Mouse (Mus musculus) layer of hippocampus, adult 8-10 months (tissue): ENCODE results near the gene Ttc3. TPM values are rescaled to one million over a fixed set of nuclear protein-coding genes. Genes with fewer than 3 reads are reported as not detected.
A peak's percentile ranks its signal among the peaks of the same experiment; 100 is the strongest.
"Not testable (repeated sequence)": the region's sequence is repeated elsewhere in the genome, so short reads cannot be mapped to it uniquely, and the experiment has no call there.

Experiments
- DNase-seq, 2 experiments: peaks; one replicate each; pipeline ENCODE4 v3.0.0; 2022; ENCODE audit warnings: low spot score in 2 of 2
- total RNA-seq, 4 experiments: library from RNA; stranded (reverse); gene quantifications; 2 replicates each; pipeline ENCODE4 v1.2.4; 2022

The Ttc3 gene
- total RNA-seq, 4 experiments from 2014 or later = 668 to 837 (median 753) TPM

- DNase-seq = no peak
These were observed 58.5 kb downstream of the Ttc3 start for GRCm38 (mm10) chr16:94428948-94429347.

- no peak for DNase-seq
These were observed 65.2 kb downstream of the Ttc3 start for GRCm38 (mm10) chr16:94435495-94436234.

- DNase-seq = no peak
These were observed 66.4 kb downstream of the Ttc3 start for GRCm38 (mm10) chr16:94436801-94437200.

GRCm38 (mm10) chr16:94441361-94441760 is 70.9 kb downstream of the Ttc3 start:
- DNase-seq = no peak

DNA sequence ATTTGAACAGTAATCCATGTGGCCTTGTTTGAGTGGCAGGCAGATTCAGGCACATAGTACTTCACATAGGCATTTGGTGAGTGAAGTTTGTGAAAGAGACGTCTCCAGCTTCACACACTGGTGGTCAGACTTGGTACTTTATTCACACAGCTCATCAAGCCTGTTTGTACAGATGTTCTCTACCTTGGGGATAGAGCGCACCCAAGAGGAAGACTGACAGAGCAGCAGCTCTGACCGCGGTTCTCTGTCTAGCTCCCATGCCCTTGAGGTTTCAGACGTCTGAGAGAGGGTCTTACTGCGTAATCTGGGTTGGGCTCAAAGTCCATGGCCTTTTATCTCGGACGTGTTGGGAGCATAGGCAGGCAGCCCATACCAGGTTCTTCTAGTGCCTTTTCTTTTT is 78.7 kb downstream of the Ttc3 start:
- DNase-seq = no peak

DNA sequence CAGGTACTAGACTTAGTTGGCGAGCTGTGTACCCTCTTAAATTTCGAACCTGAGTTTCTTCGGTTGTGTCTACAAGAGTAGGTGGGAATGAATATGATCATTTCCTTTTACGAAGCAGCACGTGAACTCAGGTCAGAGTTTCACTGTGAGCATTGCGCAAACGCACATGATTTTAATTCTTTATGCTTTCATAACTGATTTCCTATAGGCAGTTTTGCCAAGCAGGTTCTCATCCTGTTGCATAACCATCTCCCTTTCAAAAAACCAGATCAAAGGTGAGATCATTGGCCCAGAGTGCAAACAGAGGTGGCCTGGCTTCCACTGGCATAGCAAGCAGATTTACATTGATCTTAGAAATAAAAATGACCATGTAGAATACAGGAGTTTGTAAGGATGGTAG is 79.2 kb downstream of the Ttc3 start:
- DNase-seq = no peak

DNA sequence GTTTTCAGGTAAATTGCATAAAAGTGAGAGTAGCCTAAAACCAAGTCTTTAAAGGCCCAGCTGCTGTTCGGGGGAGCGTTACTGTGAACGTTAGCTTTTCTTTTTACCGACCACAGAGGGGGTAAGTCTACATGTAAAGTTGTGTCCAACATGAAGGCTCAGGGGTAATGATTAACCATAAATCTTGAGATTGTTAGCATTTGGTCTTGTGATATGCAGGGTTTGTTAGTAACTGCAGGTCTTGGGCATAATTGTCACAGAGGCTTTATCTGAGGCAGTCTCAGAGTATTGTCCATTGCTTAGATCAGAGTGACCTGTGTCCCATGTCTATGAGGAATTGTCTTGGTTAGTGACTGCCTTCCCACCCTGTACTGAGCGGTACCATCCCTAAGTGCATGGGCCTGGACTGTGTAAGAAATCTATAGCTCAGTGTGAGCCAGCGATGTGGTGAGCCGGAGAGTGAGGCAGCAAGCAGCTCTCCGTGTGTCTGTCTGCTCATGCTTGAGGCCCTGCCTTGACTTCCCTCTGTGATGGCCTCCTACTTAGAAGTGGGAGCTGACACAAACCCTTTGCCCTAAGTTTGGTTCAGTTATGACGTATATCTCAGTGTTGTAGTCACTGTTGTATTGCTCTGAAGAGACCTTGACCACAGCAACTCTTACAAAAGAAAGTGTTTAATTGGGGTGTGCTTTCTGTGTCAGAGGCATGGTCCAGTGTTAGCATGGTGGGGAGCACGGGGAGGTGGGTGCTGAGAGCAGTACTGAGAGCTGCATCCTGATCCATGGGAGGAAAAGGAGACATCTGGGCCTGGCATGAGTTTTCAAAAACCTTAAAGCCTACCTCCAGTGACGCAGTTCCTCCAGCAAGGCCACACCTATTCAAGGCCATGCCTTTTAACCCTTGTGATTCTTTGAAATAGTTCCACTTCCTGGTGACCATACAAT is 81.4 kb downstream of the Ttc3 start:
- no peak for DNase-seq

GRCm38 (mm10) chr16:94452768-94453167 is 82.3 kb downstream of the Ttc3 start:
- DNase-seq = no peak

- no peak for DNase-seq
These were observed 83.7 kb downstream of the Ttc3 start for GRCm38 (mm10) chr16:94454146-94454545.

GRCm38 (mm10) chr16:94464067-94464466 is 93.6 kb downstream of the Ttc3 start:
- no peak for DNase-seq

DNA sequence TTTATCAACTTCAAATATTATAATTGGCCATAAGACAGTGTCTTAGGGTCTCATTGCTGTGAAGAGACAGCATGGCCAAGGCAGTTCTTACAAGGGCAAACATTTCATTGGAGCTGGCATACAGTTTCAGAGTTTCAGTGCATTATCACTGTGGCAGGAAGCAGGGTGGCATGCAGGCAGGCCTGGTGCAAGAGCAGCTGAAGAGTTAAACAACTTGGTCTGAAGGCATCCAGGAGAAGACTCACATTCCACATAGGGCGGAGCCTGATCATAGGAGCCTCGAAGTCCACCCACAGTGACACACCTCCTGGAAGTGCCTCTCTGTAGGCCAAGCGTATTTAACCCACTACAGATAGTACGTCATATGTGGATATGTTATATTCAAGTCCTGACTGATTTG is 95.5 kb downstream of the Ttc3 start:
- no peak for DNase-seq

- not testable (repeated sequence) for DNase-seq
These were observed 95.9 kb downstream of the Ttc3 start for GRCm38 (mm10) chr16:94466317-94466716.

DNA sequence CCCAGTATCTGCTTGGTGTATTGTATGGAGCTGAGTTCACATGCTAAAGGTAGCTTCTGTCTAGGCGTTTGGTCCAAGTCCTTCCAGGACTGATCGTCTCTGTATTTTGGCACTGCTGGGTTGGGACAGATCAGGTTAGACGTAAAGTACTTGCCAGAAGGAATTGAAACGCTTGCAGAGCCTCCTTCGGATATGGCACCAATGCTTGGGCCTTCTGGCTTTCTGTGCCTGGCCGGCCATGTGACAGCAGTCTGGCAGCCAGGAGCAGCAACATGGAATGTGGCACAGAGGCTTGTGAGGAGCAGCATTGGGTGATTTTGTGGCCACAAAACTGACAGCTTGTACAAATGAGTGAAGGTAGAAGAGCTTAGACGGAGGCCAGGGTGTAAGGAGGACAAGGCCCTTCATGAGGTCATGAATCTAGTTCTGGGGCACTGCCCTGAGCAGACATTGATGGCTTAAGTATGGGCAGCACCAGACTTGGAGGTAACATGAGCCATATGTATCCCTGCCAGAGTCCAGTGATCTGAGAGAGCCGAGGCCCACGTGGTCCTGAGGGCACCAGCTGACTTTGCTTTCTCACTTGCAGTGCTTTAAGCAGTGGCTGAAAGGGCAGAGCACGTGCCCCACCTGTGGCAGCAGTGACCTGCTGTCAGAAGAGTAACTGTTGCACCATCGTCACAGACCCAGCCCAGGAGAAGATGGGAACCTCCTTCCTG is 97.1 kb downstream of the Ttc3 start:
- no peak for DNase-seq

- DNase-seq = no peak
These were observed 98.0 kb downstream of the Ttc3 start for GRCm38 (mm10) chr16:94468391-94468790.

- peak; percentile 80 for DNase-seq
These were observed 102.1 kb downstream of the Ttc3 start for GRCm38 (mm10) chr16:94472515-94472951.

- peak; percentile 31 to 52 for DNase-seq
These were observed 102.8 kb downstream of the Ttc3 start for GRCm38 (mm10) chr16:94473086-94473822.

DNA sequence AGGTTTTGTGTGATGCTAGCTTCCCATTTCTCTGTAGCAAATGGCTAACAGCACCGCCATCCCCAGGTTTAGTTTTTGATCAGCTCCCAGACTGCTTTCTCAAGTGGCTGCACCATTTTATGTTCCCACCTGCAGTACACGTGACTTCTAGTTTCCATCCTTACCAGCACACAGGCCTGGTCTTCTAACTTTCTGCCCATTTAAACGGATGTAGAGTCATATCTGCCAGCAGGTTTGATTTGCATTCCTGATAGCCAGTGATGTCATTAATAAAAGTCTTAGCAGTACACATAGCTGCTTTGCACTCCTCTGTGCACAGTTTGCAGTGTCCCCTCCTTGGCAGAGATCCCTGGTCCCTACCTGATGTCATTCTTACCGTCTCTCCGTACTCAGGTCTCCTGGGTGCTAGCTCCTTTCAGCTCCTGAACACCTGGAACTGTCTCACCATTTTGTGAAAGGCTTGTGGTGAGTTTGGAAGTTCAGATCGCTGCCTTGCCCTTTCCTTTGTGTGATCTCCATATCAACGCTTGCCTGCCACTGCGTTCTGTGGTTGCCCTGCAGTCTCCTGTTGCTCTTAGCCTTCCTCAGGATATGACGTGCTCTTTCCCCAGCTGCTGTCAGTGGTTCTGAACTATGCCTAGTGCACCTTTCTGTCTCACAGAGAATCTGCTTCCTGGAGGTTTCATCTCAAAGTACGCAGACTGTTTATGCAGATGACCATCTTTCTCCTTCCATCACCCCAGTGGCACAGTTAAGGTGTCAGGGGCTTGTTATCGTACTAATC is 114.5 kb downstream of the Ttc3 start:
- no peak for DNase-seq

- DNase-seq = no peak
These were observed 116.9 kb downstream of the Ttc3 start for GRCm38 (mm10) chr16:94487341-94487740.

DNA sequence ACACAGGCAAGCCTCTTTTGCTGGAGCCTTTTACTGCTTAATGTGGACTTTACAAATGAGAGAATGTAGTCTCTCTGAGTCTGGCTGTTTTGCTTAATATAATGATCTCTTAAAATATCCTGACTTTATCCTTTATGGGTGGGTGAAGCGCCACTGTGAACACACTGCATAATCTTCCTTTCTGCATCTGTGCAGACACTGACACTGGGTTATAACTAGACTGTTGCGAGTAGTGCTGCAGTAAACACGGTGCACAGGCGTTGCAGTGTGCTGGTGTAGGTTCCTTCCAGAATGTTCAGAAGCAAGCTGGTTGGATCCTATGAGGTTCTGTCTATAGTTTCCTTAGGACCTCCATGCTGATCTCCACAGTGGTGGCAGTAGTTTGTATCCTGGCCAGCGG is 118.9 kb downstream of the Ttc3 start:
- no peak for DNase-seq

GRCm38 (mm10) chr16:94497176-94497575 is 126.8 kb downstream of the Ttc3 start:
- DNase-seq = not testable (repeated sequence)
